Mouse (Mus musculus) kidney, postnatal 0 days (tissue): Measurements from ENCODE around the gene Hist1h3g. TPM values are rescaled to one million over a fixed set of nuclear protein-coding genes. Genes with fewer than 3 reads are reported as not detected.

Source experiments
- ATAC-seq: fragments of 200-750 bp; cut with Nextera tagmentation; replicated peaks from 2 replicates; pipeline ENCODE4 v1.8.0; 2017; ENCODE audit warnings: low read depth, moderate number of reproducible peaks, moderate TSS enrichment, moderate library complexity; ENCODE audit not compliant: low FRiP score
- DNase-seq: peaks from one replicate; pipeline ENCODE4 v3.0.0-alpha.2; 2016; ENCODE audit warnings: low spot score
- H3K27ac ChIP-seq: fragments of 300-500 bp; sonication (generic); 2 replicates; pipeline ENCODE4 v1.5.1; 2014; ENCODE audit warnings: mild to moderate bottlenecking
- H3K27me3 ChIP-seq: fragments of 300-500 bp; sonication (generic); 2 replicates; pipeline ENCODE4 v1.6.1; 2014; ENCODE audit warnings: low read length, mixed read lengths; ENCODE audit not compliant: insufficient read depth
- H3K36me3 ChIP-seq: fragments of 300-500 bp; sonication (generic); 2 replicates; pipeline ENCODE4 v1.6.1; 2014; ENCODE audit warnings: low read length, mixed read lengths; ENCODE audit not compliant: insufficient read depth
- H3K4me1 ChIP-seq: fragments of 300-500 bp; sonication (generic); replicated peaks from 2 replicates; pipeline ENCODE4 v1.6.1; 2014; ENCODE audit warnings: antibody characterized with exemption, low read length, mixed read lengths; ENCODE audit not compliant: insufficient read depth
- H3K4me2 ChIP-seq: fragments of 300-500 bp; sonication (generic); 2 replicates; pipeline ENCODE4 v1.6.1; 2014; ENCODE audit warnings: mild to moderate bottlenecking, low read length, moderate library complexity, mixed read lengths
- H3K4me3 ChIP-seq: fragments of 300-500 bp; sonication (generic); replicated peaks from 2 replicates; pipeline ENCODE4 v1.5.1; 2014; ENCODE audit warnings: low read depth, low read length
- H3K9ac ChIP-seq: fragments of 300-500 bp; sonication (generic); 2 replicates; pipeline ENCODE4 v1.6.1; 2014; ENCODE audit warnings: low read depth, low read length
- H3K9me3 ChIP-seq: fragments of 300-500 bp; sonication (generic); replicated peaks from 2 replicates; pipeline ENCODE4 v1.6.1; 2016; ENCODE audit warnings: low read length, inconsistent platforms, mixed read lengths
- CTCF ChIP-seq: IDR thresholded peaks from 2 replicates; pipeline ENCODE4 v1.5.1; 2016; ENCODE audit warnings: antibody characterized with exemption, low read depth, mild to moderate bottlenecking, moderate library complexity
- WGBS: fragments of 180-500 bp; shearing (Covaris S2); extraction: QIAGEN DNeasy Blood & Tissue Kit; methylation state at CpG from one replicate; pipeline ENCODE4 v1.1.7; 2014; 5-methylcytosine and 5-hydroxymethylcytosine counted together
- polyA plus RNA-seq: library from polyadenylated mRNA; unstranded; fragments of >200 nt; fragmentation: Nextera tagmentation; extraction: Ambion mirVana; gene quantifications from 2 replicates; pipeline ENCODE4 v1.2.1, GENCODE M21; 2015

The Hist1h3g gene
- polyA plus RNA-seq, 1 experiment from 2014 or later = 4.0 TPM

GRCm38 (mm10) chr13:23513517-23513916 is 21.7 kb upstream of the Hist1h3g start:
- H3K4me2 ChIP-seq = no peak overlapping the region
- H3K36me3 ChIP-seq = no peaks in the 10 kb centered on the region
- no peak for ATAC-seq
- no peak for DNase-seq
- no peak for TF ChIP-seq CTCF
- WGBS = 90% methylated on average over 1 of the region's 1 CpGs
- no peak overlapping the region for H3K9ac ChIP-seq
- H3K27ac ChIP-seq = no peak overlapping the region
- H3K4me3 ChIP-seq = no peak overlapping the region
- H3K9me3 ChIP-seq = no peaks in the 10 kb centered on the region
- no peaks in the 10 kb centered on the region for H3K4me1 ChIP-seq
- no peaks in the 10 kb centered on the region for H3K27me3 ChIP-seq

DNA sequence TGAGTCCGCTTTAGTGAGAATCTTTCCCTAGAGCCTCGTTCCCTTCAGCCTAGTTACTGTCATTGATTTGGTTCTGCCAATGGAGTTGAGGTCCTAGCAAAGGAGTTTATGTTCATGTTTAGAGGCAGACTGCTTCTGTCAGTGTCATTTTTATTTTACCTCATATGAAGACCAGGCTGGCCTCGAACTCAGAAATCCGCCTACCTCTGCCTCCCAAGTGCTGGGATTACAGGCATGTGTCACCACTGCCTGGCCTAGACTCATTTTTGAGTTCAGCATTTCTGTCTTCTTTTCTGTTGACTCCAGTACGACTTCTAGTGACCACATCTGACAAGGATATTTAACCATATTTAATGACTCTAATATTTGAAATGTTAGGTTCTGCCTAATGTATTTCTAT is 19.9 kb upstream of the Hist1h3g start:
- H3K27ac ChIP-seq = no peak overlapping the region
- no peak overlapping the region for H3K4me2 ChIP-seq
- no peak for TF ChIP-seq CTCF
- no peak for ATAC-seq
- no peaks in the 10 kb centered on the region for H3K9me3 ChIP-seq
- 81% methylated on average over 5 of the region's 5 CpGs for WGBS
- no peaks in the 10 kb centered on the region for H3K4me1 ChIP-seq
- H3K36me3 ChIP-seq = no peaks in the 10 kb centered on the region
- no peak overlapping the region for H3K9ac ChIP-seq
- H3K27me3 ChIP-seq = no peaks in the 10 kb centered on the region
- no peak for DNase-seq
- H3K4me3 ChIP-seq = no peak overlapping the region

DNA sequence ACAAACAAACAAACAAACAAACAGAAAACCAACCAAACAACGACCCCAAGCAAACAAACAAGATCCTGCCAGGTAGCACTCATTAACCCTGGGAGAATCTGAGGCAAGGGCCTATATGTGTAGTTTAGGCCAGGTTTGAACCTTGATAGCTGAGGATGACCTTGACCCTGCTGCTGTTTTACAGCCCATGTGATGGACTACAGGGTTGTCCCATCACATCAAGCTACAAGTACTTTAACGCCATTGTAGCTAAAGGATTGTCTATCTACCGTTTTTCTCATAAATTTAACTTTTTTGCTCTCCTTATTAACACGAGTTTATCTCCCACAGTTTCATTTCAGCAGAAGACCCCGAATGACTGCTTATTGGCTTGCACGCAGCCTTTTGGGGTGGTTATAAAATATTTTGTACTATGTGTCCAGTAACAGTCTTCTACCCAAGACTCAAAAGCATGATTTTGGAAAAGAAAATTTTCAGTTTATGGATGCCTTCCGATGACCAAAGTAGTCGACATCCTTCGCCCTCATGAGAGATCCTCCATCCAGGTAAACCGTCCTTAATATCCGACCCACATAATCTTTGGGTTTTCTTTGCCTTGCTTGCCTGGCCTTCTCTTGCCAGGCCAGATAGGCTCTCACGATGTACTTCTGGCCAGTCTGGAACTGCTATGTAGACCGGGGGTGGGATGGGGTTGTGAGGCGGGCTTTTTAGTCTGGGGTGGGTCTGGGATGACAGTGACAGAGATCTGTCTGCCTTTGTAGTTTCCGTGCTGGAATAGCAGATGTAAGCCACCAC is 19.2 kb upstream of the Hist1h3g start:
- Histone ChIP-seq H3K27me3 (no peaks in the 10 kb centered on the region), H3K36me3 (no peaks in the 10 kb centered on the region), H3K4me1 (no peaks in the 10 kb centered on the region), H3K9ac (0 out of 2 replicates have a peak overlapping the region, but pooled peaks have one; percentile 13), H3K4me2 (peak overlapping the region; percentile 53; the same call in 1 of the 2 replicates), H3K9me3 (no peaks in the 10 kb centered on the region), H3K4me3 (no peak overlapping the region), H3K27ac (no peak overlapping the region)
- ATAC-seq (no peak), DNase-seq (no peak)
- no peak for TF ChIP-seq CTCF
- WGBS = 51% methylated on average over 15 of the region's 15 CpGs

- TF ChIP-seq CTCF = no peak
- ATAC-seq = peak; percentile 57
- peak; percentile 80 for DNase-seq
Observed at GRCm38 (mm10) chr13:23516822-23517602, 18.2 kb upstream of the Hist1h3g start.

DNA sequence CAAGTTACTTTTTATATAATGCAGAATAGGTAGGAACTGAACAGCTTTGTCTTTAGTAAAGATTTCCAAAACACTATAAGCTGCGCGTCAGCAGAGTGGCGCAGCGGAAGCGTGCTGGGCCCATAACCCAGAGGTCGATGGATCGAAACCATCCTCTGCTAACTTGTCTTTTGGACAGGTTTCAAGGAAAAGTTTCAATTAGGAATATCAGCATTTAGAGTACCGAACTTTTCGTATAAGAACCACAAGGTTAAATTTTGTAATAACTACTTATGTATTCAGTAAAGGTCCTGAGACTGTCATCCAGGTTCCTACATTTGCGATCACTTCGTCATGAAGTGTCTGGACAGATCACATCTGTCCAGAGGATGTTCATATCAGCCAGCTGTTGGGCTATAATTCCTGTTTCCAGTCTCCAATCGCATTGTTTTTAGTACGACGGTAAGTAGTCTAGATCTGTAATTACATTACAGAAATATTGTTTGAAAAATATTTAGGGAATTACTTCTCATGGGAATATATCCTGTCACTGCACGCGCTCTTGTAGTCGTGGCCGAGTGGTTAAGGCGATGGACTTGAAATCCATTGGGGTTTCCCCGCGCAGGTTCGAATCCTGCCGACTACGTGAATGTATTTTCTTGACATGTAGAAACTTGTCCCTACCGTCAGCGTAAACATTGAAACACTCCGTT is 17.5 kb upstream of the Hist1h3g start:
- under 1% methylated on average over 27 of the region's 27 CpGs for WGBS
- Histone ChIP-seq H3K27me3 (no peaks in the 10 kb centered on the region), H3K9ac (peak overlapping the region; percentile 46; the same call in 1 of the 2 replicates), H3K27ac (peak overlapping the region; percentile 69; the same call in 1 of the 2 replicates), H3K36me3 (no peaks in the 10 kb centered on the region), H3K4me3 (peak overlapping the region; percentile 50), H3K4me2 (peak overlapping the region; percentile 53), H3K4me1 (no peaks in the 10 kb centered on the region), H3K9me3 (no peaks in the 10 kb centered on the region)
- no peak for TF ChIP-seq CTCF
- ATAC-seq (peak; percentile 91), DNase-seq (peak; percentile 90)

More at GRCm38 (mm10) chr13:23516822-23517602, 18.2 kb upstream of the Hist1h3g start:
- Histone ChIP-seq H3K27ac (peak overlapping the region; percentile 69), H3K27me3 (no peaks in the 10 kb centered on the region), H3K9me3 (no peaks in the 10 kb centered on the region), H3K36me3 (no peaks in the 10 kb centered on the region), H3K9ac (peak overlapping the region; percentile 46; the same call in 1 of the 2 replicates), H3K4me3 (peak overlapping the region; percentile 50), H3K4me1 (no peaks in the 10 kb centered on the region), H3K4me2 (peak overlapping the region; percentile 53)
- under 1% methylated on average over 19 of the region's 19 CpGs for WGBS

DNA sequence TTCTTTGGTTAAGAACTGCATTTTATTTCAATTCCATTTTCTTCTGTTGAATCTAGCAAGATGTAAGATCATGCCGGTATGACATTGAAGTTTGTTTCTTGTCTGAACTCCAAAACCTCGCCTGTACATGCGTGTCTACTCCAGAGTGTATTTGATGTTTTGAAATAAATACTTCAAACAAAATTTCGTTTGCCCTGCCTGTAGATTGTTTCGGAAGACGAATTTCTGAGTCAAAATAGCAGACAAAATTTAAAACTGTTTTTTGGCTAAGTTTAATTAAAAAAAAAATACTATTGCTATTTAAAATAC is 17.0 kb upstream of the Hist1h3g start:
- H3K27ac ChIP-seq = no peak overlapping the region
- H3K36me3 ChIP-seq = no peaks in the 10 kb centered on the region
- H3K27me3 ChIP-seq = no peaks in the 10 kb centered on the region
- H3K4me1 ChIP-seq = no peaks in the 10 kb centered on the region
- 0% methylated on average over 6 of the region's 6 CpGs for whole genome bisulfite sequencing
- H3K4me3 ChIP-seq = peak overlapping the region; percentile 50
- DNase-seq (no peak), ATAC-seq (no peak)
- H3K4me2 ChIP-seq = peak overlapping the region; percentile 53
- TF ChIP-seq CTCF = no peak
- no peaks in the 10 kb centered on the region for H3K9me3 ChIP-seq
- H3K9ac ChIP-seq = no peak overlapping the region
